Mouse (Mus musculus): ENCODE data around the gene Slc23a2.

GRCm38 (mm10) chr2:132030418-132031363, 114.2 kb downstream of the Slc23a2 start:
- no peak for TF ChIP-seq CTCF (IDR thresholded peaks at IDR 0.05; ENCODE audit: low read depth)
- no peak for TF ChIP-seq EP300 (optimal IDR thresholded peaks at IDR 0.05)

All from stomach, postnatal 0 days (tissue).